Mouse (Mus musculus) liver, adult 2 months (tissue): ENCODE results near the gene Sorcs1.

Source experiments
- CTCF ChIP-seq: fragments of 200-500 bp; IDR thresholded peaks from 2 replicates; pipeline ENCODE4 v1.5.1; 2011; ENCODE audit warnings: low read depth, low read length, control low read depth
- POLR2A ChIP-seq: fragments of 200-500 bp; IDR thresholded peaks from 2 replicates; pipeline ENCODE4 v1.6.1; 2011; ENCODE audit warnings: low read length, control low read depth; ENCODE audit not compliant: insufficient read depth; ENCODE audit errors: extremely low read depth

GRCm38 (mm10) chr19:50378901-50379300 lies 299.5 kb downstream of the Sorcs1 start:
- TF ChIP-seq CTCF (no peak), POLR2A (no peak)
